Mouse (Mus musculus): ENCODE data around the gene Zfp787. TPM values are rescaled to one million over a fixed set of nuclear protein-coding genes. Genes with fewer than 3 reads are reported as not detected.
A peak's percentile ranks its signal among the peaks of the same experiment; 100 is the strongest.
"Not testable (repeated sequence)": the region's sequence is repeated elsewhere in the genome, so short reads cannot be mapped to it uniquely, and the experiment has no call there.

The Zfp787 gene
- total and polyA plus RNA-seq, 2 experiments from 2014 or later, result 41.0 to 73.6 TPM

DNA sequence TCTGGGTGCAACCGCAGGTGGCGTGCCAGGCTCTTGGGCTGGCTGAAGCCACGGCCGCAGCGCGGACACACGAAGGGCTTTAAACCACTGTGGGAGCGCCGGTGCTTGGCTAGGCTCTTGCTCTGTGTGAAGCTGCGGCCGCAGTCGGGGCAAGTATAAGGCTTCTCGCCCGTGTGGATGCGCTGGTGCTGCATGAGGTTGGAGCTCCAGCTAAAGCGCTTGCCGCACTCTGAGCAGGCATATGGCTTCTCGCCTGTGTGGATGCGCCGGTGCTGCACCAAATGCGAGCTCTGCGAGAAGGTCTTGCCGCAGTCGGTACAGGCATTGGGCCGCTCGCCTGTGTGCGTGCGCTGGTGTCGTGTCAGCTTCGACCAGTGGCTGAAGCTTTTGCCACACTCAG, 23.2 kb downstream of the Zfp787 start:
- Histone ChIP-seq H3K9ac (no peak overlapping the region), H3K4me3 (ENCODE audit: low read depth, low read length) (no peak overlapping the region), H3K4me1 (ENCODE audit: insufficient read depth) (no peaks in the 10 kb centered on the region), H3K27me3 (ENCODE audit: insufficient read depth, low read length) (no peaks in the 10 kb centered on the region), H3K27ac (ENCODE audit: low read depth, low read length) (no peak overlapping the region), H3K4me2 (ENCODE audit: low read depth) (no peak overlapping the region), H3K36me3 (ENCODE audit: insufficient read depth) (peaks cover 22% of the 10 kb centered on the region), H3K9me3 (ENCODE audit: low read length) (peaks cover 5% of the 10 kb centered on the region; the same call in 1 of the 2 replicates)
- 83% methylated on average over 30 of the region's 30 CpGs for WGBS
- TF ChIP-seq CTCF (IDR thresholded peaks at IDR 0.05; ENCODE audit: low read depth), result no peak
- DNase-seq (no peak), ATAC-seq (no peak)

DNA sequence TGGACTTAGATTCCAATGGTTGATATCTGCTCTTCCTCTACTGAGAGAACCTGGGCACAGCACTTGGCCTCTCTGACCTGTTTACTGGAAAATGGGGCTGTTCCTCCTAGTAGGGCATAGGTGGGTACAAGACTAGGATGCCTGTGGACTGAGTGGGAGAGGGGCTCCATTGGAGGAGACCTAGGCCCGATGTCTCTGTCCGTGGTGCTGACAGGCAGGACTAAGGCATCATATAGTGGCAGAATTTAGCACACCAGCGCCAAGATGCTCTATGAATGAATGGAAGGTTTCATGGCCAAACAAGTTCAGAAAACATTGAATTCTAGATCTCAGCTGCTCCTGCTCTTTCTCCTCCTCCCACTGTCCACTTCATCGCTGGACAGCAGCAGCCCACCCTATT, 25.5 kb downstream of the Zfp787 start:
- Histone ChIP-seq H3K9me3 (ENCODE audit: low read length) (peaks cover 5% of the 10 kb centered on the region; the same call in 1 of the 2 replicates), H3K36me3 (ENCODE audit: insufficient read depth) (peaks cover 22% of the 10 kb centered on the region), H3K9ac (no peak overlapping the region), H3K4me1 (ENCODE audit: insufficient read depth) (no peaks in the 10 kb centered on the region), H3K4me3 (ENCODE audit: low read depth, low read length) (no peak overlapping the region), H3K27ac (ENCODE audit: low read depth, low read length) (no peak overlapping the region), H3K4me2 (ENCODE audit: low read depth) (no peak overlapping the region), H3K27me3 (ENCODE audit: insufficient read depth, low read length) (no peaks in the 10 kb centered on the region)
- DNase-seq (no peak), ATAC-seq (no peak)
- 49% methylated on average over 4 of the region's 4 CpGs for WGBS
- no peak for TF ChIP-seq CTCF (IDR thresholded peaks at IDR 0.05; ENCODE audit: low read depth)

DNA sequence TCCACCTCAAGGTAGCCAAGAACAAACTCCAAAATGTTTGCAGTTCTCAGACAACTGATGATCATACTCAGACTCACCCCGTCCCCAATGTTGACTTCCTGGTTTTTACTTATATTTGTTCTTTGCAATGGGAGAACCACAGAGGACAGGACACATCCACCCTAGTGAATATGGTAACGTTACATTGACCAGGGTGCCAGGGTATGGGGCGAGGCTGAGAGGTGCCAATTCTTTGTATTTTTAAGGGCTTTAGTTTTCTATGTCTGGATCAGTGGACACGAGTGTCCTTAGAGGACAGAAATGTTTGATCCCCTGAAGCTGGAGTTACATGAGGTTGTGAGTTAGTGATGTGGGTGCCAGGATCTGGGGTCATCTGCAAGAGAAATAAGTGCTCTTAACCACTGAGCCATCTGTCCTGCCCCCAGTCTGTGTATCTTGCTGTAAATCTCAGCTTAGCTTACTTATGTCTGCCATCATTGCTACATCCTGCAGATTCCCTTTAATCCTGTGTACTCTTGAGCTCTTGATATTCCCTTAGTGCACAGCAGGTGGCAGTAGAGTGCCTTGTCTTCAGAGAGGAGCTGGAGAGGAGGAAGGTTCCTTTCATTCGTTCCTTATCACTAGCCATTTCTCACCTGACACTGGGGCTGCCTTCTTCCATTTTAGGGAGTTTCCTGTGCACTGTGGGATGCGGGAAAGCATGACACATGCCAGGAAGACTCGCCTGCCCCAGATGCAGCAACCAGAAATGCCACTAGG, 28.9 kb downstream of the Zfp787 start:
- Histone ChIP-seq H3K36me3 (ENCODE audit: insufficient read depth) (peaks cover 3% of the 10 kb centered on the region), H3K9ac (peak overlapping the region; percentile 26; the same call in 1 of the 2 replicates), H3K27me3 (ENCODE audit: insufficient read depth, low read length) (no peaks in the 10 kb centered on the region), H3K4me2 (ENCODE audit: low read depth) (0 out of 2 replicates have a peak overlapping the region, but pooled peaks have one; percentile 16), H3K27ac (ENCODE audit: low read depth, low read length) (peak overlapping the region; percentile 71), H3K4me1 (ENCODE audit: insufficient read depth) (no peaks in the 10 kb centered on the region), H3K4me3 (ENCODE audit: low read depth, low read length) (no peak overlapping the region), H3K9me3 (ENCODE audit: low read length) (no peaks in the 10 kb centered on the region)
- DNase-seq (peak; percentile 92), ATAC-seq (peak; percentile 91)
- WGBS, result 39% methylated on average over 7 of the region's 7 CpGs
- TF ChIP-seq CTCF (IDR thresholded peaks at IDR 0.05; ENCODE audit: low read depth), result peak; percentile 96

DNA sequence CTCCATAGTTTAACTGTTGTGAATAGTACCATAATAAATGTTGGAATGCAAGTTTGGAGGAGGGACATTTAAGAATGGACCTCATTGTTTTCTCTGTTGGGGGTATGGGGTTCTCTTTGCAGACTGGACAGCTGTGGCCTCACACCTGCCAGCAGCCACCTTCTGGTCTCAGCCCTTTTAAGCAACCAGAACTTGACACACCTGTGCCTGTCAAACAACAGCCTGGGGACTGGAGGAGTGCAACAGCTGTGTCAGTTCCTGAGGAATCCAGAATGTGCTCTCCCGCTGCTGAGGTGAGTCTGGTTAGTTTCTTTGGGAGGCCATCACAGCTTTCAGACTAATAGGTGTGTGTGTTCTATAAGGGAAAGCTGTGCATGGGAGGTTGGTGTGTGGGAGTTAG, 34.7 kb downstream of the Zfp787 start:
- H3K9me3 ChIP-seq (ENCODE audit: low read length); H3K27ac ChIP-seq (ENCODE audit: low read depth, low read length); H3K9ac ChIP-seq; H3K4me1 ChIP-seq (ENCODE audit: insufficient read depth); ATAC-seq; H3K4me2 ChIP-seq (ENCODE audit: low read depth); DNase-seq; H3K27me3 ChIP-seq (ENCODE audit: insufficient read depth, low read length); H3K4me3 ChIP-seq (ENCODE audit: low read depth, low read length); H3K36me3 ChIP-seq (ENCODE audit: insufficient read depth): not testable (repeated sequence)
- WGBS, result 72% methylated on average over 1 of the region's 1 CpGs

DNA sequence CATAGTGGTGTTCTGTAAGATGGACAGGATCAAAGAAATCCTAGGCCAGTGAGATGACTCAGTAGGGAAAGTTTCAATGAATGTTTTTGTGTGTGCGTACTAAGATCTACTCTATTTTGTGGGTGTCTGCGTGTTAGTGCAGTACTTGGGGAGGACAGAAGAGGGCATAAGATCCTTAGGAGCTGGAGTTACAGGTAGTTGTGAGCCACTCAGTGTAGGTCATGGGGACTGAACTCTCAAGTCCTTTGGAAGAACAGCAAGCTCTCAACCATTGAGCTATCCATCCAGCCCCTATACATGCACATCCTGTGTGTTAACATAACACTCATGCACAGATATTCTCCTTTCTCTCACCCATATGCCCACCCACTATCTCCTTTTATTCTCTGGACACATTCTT, 35.7 kb downstream of the Zfp787 start:
- H3K4me3 ChIP-seq (ENCODE audit: low read depth, low read length); H3K27me3 ChIP-seq (ENCODE audit: insufficient read depth, low read length); ATAC-seq; H3K4me1 ChIP-seq (ENCODE audit: insufficient read depth); H3K4me2 ChIP-seq (ENCODE audit: low read depth); DNase-seq; H3K27ac ChIP-seq (ENCODE audit: low read depth, low read length); H3K9me3 ChIP-seq (ENCODE audit: low read length); H3K36me3 ChIP-seq (ENCODE audit: insufficient read depth); H3K9ac ChIP-seq: not testable (repeated sequence)
- WGBS, result 84% methylated on average over 2 of the region's 2 CpGs

DNA sequence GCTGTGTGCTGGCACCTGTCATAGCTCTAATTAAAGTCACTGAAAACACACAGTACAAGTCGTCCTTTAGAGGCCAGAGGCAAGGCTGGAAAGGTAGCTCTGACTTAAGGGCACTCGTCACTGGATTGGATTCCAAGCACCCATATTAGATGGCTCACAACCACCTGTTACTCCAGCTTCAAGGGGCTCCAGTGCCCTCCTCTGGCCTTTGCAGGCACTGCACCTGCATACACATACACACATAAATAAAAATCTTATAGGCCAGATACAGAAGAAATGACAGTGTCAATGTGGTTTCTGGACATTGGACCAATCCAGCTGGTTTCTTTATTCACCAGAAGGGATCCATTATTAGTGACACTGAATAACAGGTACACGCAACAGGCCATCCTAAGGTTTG, 36.3 kb downstream of the Zfp787 start:
- ATAC-seq (no peak), DNase-seq (no peak)
- Histone ChIP-seq H3K4me2 (ENCODE audit: low read depth) (no peak overlapping the region), H3K27ac (ENCODE audit: low read depth, low read length) (no peak overlapping the region), H3K4me3 (ENCODE audit: low read depth, low read length) (no peak overlapping the region), H3K9me3 (ENCODE audit: low read length) (no peaks in the 10 kb centered on the region), H3K27me3 (ENCODE audit: insufficient read depth, low read length) (no peaks in the 10 kb centered on the region), H3K9ac (no peak overlapping the region), H3K36me3 (ENCODE audit: insufficient read depth) (no peaks in the 10 kb centered on the region), H3K4me1 (ENCODE audit: insufficient read depth) (no peaks in the 10 kb centered on the region)
- 71% methylated on average over 3 of the region's 3 CpGs for WGBS
- no peak for TF ChIP-seq CTCF (IDR thresholded peaks at IDR 0.05; ENCODE audit: low read depth)

Other genes with a start within 250 kb of the Zfp787 start
- not detected in 2 replicates for gene Vmn1r65, start 145.0 kb downstream of the Zfp787 start, total RNA-seq (2014; rRNA removed)
- not detected in 2 replicates for gene Vmn1r65, start 145.0 kb downstream of the Zfp787 start, polyA plus RNA-seq (2015; fragmentation: Nextera tagmentation; extraction: Ambion mirVana)
- not detected in 2 replicates for gene Nlrp4c, start 110.8 kb downstream of the Zfp787 start, total RNA-seq (2014; rRNA removed)
- gene Nlrp4c, start 110.8 kb downstream of the Zfp787 start, polyA plus RNA-seq (2015; fragmentation: Nextera tagmentation; extraction: Ambion mirVana), result not detected in 2 replicates
- gene Zfp444, start 16.2 kb upstream of the Zfp787 start, total RNA-seq (2014; rRNA removed), result 76.9 and 81.7 TPM in 2 replicates
- 86.2 and 100 TPM in 2 replicates for gene Zfp444, start 16.2 kb upstream of the Zfp787 start, polyA plus RNA-seq (2015; fragmentation: Nextera tagmentation; extraction: Ambion mirVana)
- not detected in 2 replicates for gene Galp, start 41.1 kb upstream of the Zfp787 start, total RNA-seq (2014; rRNA removed)
- not detected in 2 replicates for gene Galp, start 41.1 kb upstream of the Zfp787 start, polyA plus RNA-seq (2015; fragmentation: Nextera tagmentation; extraction: Ambion mirVana)
- not detected in 2 replicates for gene Zscan5b, start 66.3 kb upstream of the Zfp787 start, total RNA-seq (2014; rRNA removed)
- gene Zscan5b, start 66.3 kb upstream of the Zfp787 start, polyA plus RNA-seq (2015; fragmentation: Nextera tagmentation; extraction: Ambion mirVana), result not detected in 2 replicates
- gene Epp13, start 96.7 kb upstream of the Zfp787 start, total RNA-seq (2014; rRNA removed), result not detected in 2 replicates
- gene Epp13, start 96.7 kb upstream of the Zfp787 start, polyA plus RNA-seq (2015; fragmentation: Nextera tagmentation; extraction: Ambion mirVana), result 0.40 and 0.44 TPM in 2 replicates
- gene Zfp667, start 130.6 kb upstream of the Zfp787 start, total RNA-seq (2014; rRNA removed), result 6.9 and 10.0 TPM in 2 replicates
- 9.9 and 13.1 TPM in 2 replicates for gene Zfp667, start 130.6 kb upstream of the Zfp787 start, polyA plus RNA-seq (2015; fragmentation: Nextera tagmentation; extraction: Ambion mirVana)
- 12.3 and 13.1 TPM in 2 replicates for gene Zfp583, start 175.3 kb upstream of the Zfp787 start, total RNA-seq (2014; rRNA removed)
- gene Zfp583, start 175.3 kb upstream of the Zfp787 start, polyA plus RNA-seq (2015; fragmentation: Nextera tagmentation; extraction: Ambion mirVana), result 11.7 and 13.2 TPM in 2 replicates
- 5.8 and 7.8 TPM in 2 replicates for gene Gm3854, start 187.8 kb upstream of the Zfp787 start, total RNA-seq (2014; rRNA removed)
- 1.5 and 4.6 TPM in 2 replicates for gene Gm3854, start 187.8 kb upstream of the Zfp787 start, polyA plus RNA-seq (2015; fragmentation: Nextera tagmentation; extraction: Ambion mirVana)
- 4.0 and 4.5 TPM in 2 replicates for gene Zfp78, start 207.3 kb upstream of the Zfp787 start, total RNA-seq (2014; rRNA removed)
- gene Zfp78, start 207.3 kb upstream of the Zfp787 start, polyA plus RNA-seq (2015; fragmentation: Nextera tagmentation; extraction: Ambion mirVana), result 1.5 and 3.3 TPM in 2 replicates
- gene Zfp28, start 227.3 kb upstream of the Zfp787 start, total RNA-seq (2014; rRNA removed), result 15.4 and 27.4 TPM in 2 replicates
- gene Zfp28, start 227.3 kb upstream of the Zfp787 start, polyA plus RNA-seq (2015; fragmentation: Nextera tagmentation; extraction: Ambion mirVana), result 19.8 and 20.7 TPM in 2 replicates
- 15.4 and 17.5 TPM in 2 replicates for gene Smim17, start 242.7 kb upstream of the Zfp787 start, total RNA-seq (2014; rRNA removed)
- gene Smim17, start 242.7 kb upstream of the Zfp787 start, polyA plus RNA-seq (2015; fragmentation: Nextera tagmentation; extraction: Ambion mirVana), result 3.7 and 3.9 TPM in 2 replicates

Data from forebrain, postnatal 0 days (tissue).